Comparison of ENCODE assay signal across 28 mouse cellular contexts in genomic region chr6:75756184-75756583, GRCm38 (mm10).
DNase-seq lines count a peak whose midpoint lies in the region; ATAC-seq lines count a peak whose summit lies in the region.
"Had no signal": no experiment of that assay in that cellular context is flagged by ENCODE, and none has a peak within 500 bp of the region (broad histone marks: within the 10 kb centered on the region; RNA-seq: fewer than 3 reads in every experiment).

No protein-coding gene starts in this region.

- no peaks in the 10 kb centered on the region for H3K4me1 ChIP-seq in forebrain, embryonic 14.5 days (ENCODE audit: control insufficient read depth, insufficient read depth, low read length)
- H3K4me1 ChIP-seq in forebrain, embryonic 10.5 days: no peaks in the 10 kb centered on the region
- no peaks in the 10 kb centered on the region for H3K4me1 ChIP-seq in forebrain, embryonic 16.5 days (replicated peaks; ENCODE audit: control insufficient read depth, insufficient read depth, low read length)
- H3K4me1 ChIP-seq: embryonic facial prominence, embryonic 10.5 days; embryonic facial prominence, embryonic 13.5 days; hindbrain, embryonic 13.5 days; intestine, embryonic 15.5 days had no signal

- peak; percentile 88 for ATAC-seq in forebrain, embryonic 14.5 days
- ATAC-seq in forebrain, embryonic 16.5 days: peak; percentile 78
- ATAC-seq: hindbrain, embryonic 16.5 days; intestine, embryonic 15.5 days; Patski had no signal

- no peak overlapping the region for H3K4me3 ChIP-seq in forebrain, embryonic 14.5 days (ENCODE audit: low read depth, low read length)
- H3K4me3 ChIP-seq in forebrain, embryonic 10.5 days: no peak overlapping the region
- H3K4me3 ChIP-seq in forebrain, embryonic 16.5 days (replicated peaks; ENCODE audit: low read length): no peak overlapping the region
- H3K4me3 ChIP-seq: embryonic facial prominence, embryonic 10.5 days; embryonic facial prominence, embryonic 13.5 days; erythroblast, embryonic 14.5 days; gastrocnemius, adult 2 months; hindbrain, embryonic 13.5 days; intestine, embryonic 15.5 days had no signal

- H3K27me3 ChIP-seq in forebrain, embryonic 14.5 days (replicated peaks; ENCODE audit: control insufficient read depth, insufficient read depth, low read length): no peaks in the 10 kb centered on the region
- H3K27me3 ChIP-seq in forebrain, embryonic 10.5 days (ENCODE audit: poor library complexity, severe bottlenecking): no peaks in the 10 kb centered on the region
- no peaks in the 10 kb centered on the region for H3K27me3 ChIP-seq in forebrain, embryonic 16.5 days (replicated peaks; ENCODE audit: control insufficient read depth, insufficient read depth, low read length)
- H3K27me3 ChIP-seq: CH12.LX; embryonic facial prominence, embryonic 13.5 days; hindbrain, embryonic 13.5 days; intestine, embryonic 15.5 days; Patski had no signal

- H3K36me3 ChIP-seq in forebrain, embryonic 14.5 days (ENCODE audit: control insufficient read depth, insufficient read depth, low read length): no peaks in the 10 kb centered on the region
- H3K36me3 ChIP-seq in forebrain, embryonic 10.5 days (replicated peaks): no peaks in the 10 kb centered on the region
- no peaks in the 10 kb centered on the region for H3K36me3 ChIP-seq in forebrain, embryonic 16.5 days (ENCODE audit: control insufficient read depth, insufficient read depth)
- H3K36me3 ChIP-seq: embryonic facial prominence, embryonic 10.5 days; embryonic facial prominence, embryonic 13.5 days; G1E; hindbrain, embryonic 13.5 days; intestine, embryonic 15.5 days had no signal

- peak; percentile 79 for DNase-seq in forebrain, embryonic 14.5 days (ENCODE audit: low spot score)
- no peak for DNase-seq in forebrain, embryonic 10.5 days (ENCODE audit: extremely low spot score, low spot score)
- DNase-seq in retina, postnatal 1 day: peak; percentile 12
- no peak for DNase-seq in retina, embryonic 14.5 days (ENCODE audit: low spot score)
- DNase-seq in urinary bladder, postnatal 4 days (ENCODE audit: low spot score in 2 of 2): no peak
- no peak for DNase-seq in adrenal gland, adult 2 months
- DNase-seq: adrenal gland, postnatal 14 days; B cell, adult 2 months; cerebellum, adult 11 months; cerebellum, adult 2 months; cerebellum, postnatal 10 days; cerebellum, postnatal 36 days; embryo, embryonic 11 days; gastrocnemius, adult 2 months; gastrocnemius, postnatal 14 days; heart, adult 11 months; kidney, adult 11 months had no signal

- H3K4me2 ChIP-seq in forebrain, embryonic 14.5 days (ENCODE audit: low read length): no peak overlapping the region
- H3K4me2 ChIP-seq in forebrain, embryonic 16.5 days (ENCODE audit: low read length): no peak overlapping the region
- H3K4me2 ChIP-seq: embryonic facial prominence, embryonic 13.5 days; heart, embryonic 11.5 days; hindbrain, embryonic 13.5 days; intestine, embryonic 15.5 days had no signal

- 33% methylated on average over 2 of the region's 2 CpGs for WGBS in forebrain, embryonic 14.5 days
- 77% methylated on average over 2 of the region's 2 CpGs for WGBS in forebrain, embryonic 10.5 days
- 17% methylated on average over 2 of the region's 2 CpGs for WGBS in forebrain, embryonic 16.5 days

- no peak overlapping the region for H3K27ac ChIP-seq in forebrain, embryonic 14.5 days (ENCODE audit: low read depth, low read length)
- no peak overlapping the region for H3K27ac ChIP-seq in forebrain, embryonic 10.5 days
- H3K27ac ChIP-seq in forebrain, embryonic 16.5 days (ENCODE audit: low read length): no peak overlapping the region
- H3K27ac ChIP-seq: embryonic facial prominence, embryonic 10.5 days; embryonic facial prominence, embryonic 13.5 days; gastrocnemius, adult 2 months; hindbrain, embryonic 13.5 days; intestine, embryonic 15.5 days had no signal

- no peaks in the 10 kb centered on the region for H3K9me3 ChIP-seq in forebrain, embryonic 14.5 days (replicated peaks; ENCODE audit: control insufficient read depth, low read length)
- H3K9me3 ChIP-seq in forebrain, embryonic 10.5 days: no peaks in the 10 kb centered on the region
- no peaks in the 10 kb centered on the region for H3K9me3 ChIP-seq in forebrain, embryonic 16.5 days (ENCODE audit: control insufficient read depth, low read length)
- H3K9me3 ChIP-seq: embryonic facial prominence, embryonic 10.5 days; embryonic facial prominence, embryonic 13.5 days; G1E; hindbrain, embryonic 13.5 days; intestine, embryonic 15.5 days had no signal

- no peak overlapping the region for H3K9ac ChIP-seq in forebrain, embryonic 14.5 days (ENCODE audit: low read length)
- no peak overlapping the region for H3K9ac ChIP-seq in forebrain, embryonic 16.5 days (replicated peaks; ENCODE audit: low read depth, low read length)
- H3K9ac ChIP-seq: embryonic facial prominence, embryonic 13.5 days; hindbrain, embryonic 13.5 days; intestine, embryonic 15.5 days had no signal

Comparison
In these comparisons a context has a peak if more than half of its experiments do, and no peak if none do; other contexts are left out.
1. DNase-seq: peak in forebrain, embryonic 14.5 days (single experiment) and retina, postnatal 1 day (single experiment); none in forebrain, embryonic 10.5 days (single experiment), retina, embryonic 14.5 days (single experiment), urinary bladder, postnatal 4 days (0 of 2) and adrenal gland, adult 2 months (single experiment).